8 mouse cellular contexts compared by ENCODE assay signal in genomic region chr5:121546530-121546895, GRCm38 (mm10). TPM values are rescaled to one million over a fixed set of nuclear protein-coding genes. Genes with fewer than 3 reads are reported as not detected.
DNase-seq lines count a peak whose midpoint lies in the region; ATAC-seq and TF ChIP-seq lines count a peak whose summit lies in the region.

No protein-coding gene starts in this region.

- H3K27me3 ChIP-seq in E14TG2a.4 (ENCODE audit: insufficient read depth, low read length): no peaks in the 10 kb centered on the region
- no peaks in the 10 kb centered on the region for H3K27me3 ChIP-seq in embryonic facial prominence, embryonic 15.5 days
- no peaks in the 10 kb centered on the region for H3K27me3 ChIP-seq in hindbrain, embryonic 10.5 days (ENCODE audit: insufficient read depth, poor library complexity, severe bottlenecking)

- 0 out of 2 replicates have a peak, but pooled peaks have one; percentile 3 for TF ChIP-seq CTCF in E14TG2a.4 (conservative IDR thresholded peaks at IDR 0.05; ENCODE audit: low read length)

- peak overlapping the region; percentile 98 for H3K4me3 ChIP-seq in E14TG2a.4 (replicated peaks; ENCODE audit: low read length)
- H3K4me3 ChIP-seq in embryonic facial prominence, embryonic 15.5 days (replicated peaks): peak overlapping the region; percentile 68
- H3K4me3 ChIP-seq in hindbrain, embryonic 10.5 days: peak overlapping the region; percentile 100

- H3K4me1 ChIP-seq in E14TG2a.4 (replicated peaks; ENCODE audit: low read depth, low read length): peaks cover 45% of the 10 kb centered on the region
- H3K4me1 ChIP-seq in embryonic facial prominence, embryonic 15.5 days: peaks cover 18% of the 10 kb centered on the region
- peaks cover 29% of the 10 kb centered on the region for H3K4me1 ChIP-seq in hindbrain, embryonic 10.5 days (replicated peaks)

- no peaks in the 10 kb centered on the region for H3K9me3 ChIP-seq in E14TG2a.4 (ENCODE audit: low read length)
- no peaks in the 10 kb centered on the region for H3K9me3 ChIP-seq in embryonic facial prominence, embryonic 15.5 days (replicated peaks)
- H3K9me3 ChIP-seq in hindbrain, embryonic 10.5 days: no peaks in the 10 kb centered on the region

- peak overlapping the region; percentile 74 for H3K9ac ChIP-seq in embryonic facial prominence, embryonic 15.5 days

- DNase-seq in adrenal gland, postnatal 36 days: peak; percentile 66 to 76
- peak; percentile 43 for DNase-seq in hindbrain, embryonic 10.5 days (ENCODE audit: low spot score)
- peak; percentile 48 to 58 for DNase-seq in layer of hippocampus, postnatal 10 days (ENCODE audit: low spot score in 2 of 2)
- DNase-seq in lung, postnatal 10 days: peak; percentile 79
- DNase-seq in retina, postnatal 1 day: peak; percentile 55

- no peak for ATAC-seq in embryonic facial prominence, embryonic 15.5 days (ENCODE audit: insufficient number of reproducible peaks, low FRiP score, low TSS enrichment, low read depth)
- no peak for ATAC-seq in inflammation-experienced regulatory T-cells, adult 6 months

- peaks cover 17% of the 10 kb centered on the region for H3K36me3 ChIP-seq in E14TG2a.4 (ENCODE audit: insufficient read depth, low read length)
- no peaks in the 10 kb centered on the region for H3K36me3 ChIP-seq in embryonic facial prominence, embryonic 15.5 days
- H3K36me3 ChIP-seq in hindbrain, embryonic 10.5 days: no peaks in the 10 kb centered on the region

- WGBS in embryonic facial prominence, embryonic 15.5 days: 30% methylated on average over 6 of the region's 6 CpGs
- WGBS in hindbrain, embryonic 10.5 days: 47% methylated on average over 6 of the region's 6 CpGs

- H3K4me2 ChIP-seq in embryonic facial prominence, embryonic 15.5 days (replicated peaks): peak overlapping the region; percentile 62

- peak overlapping the region; percentile 94 for H3K27ac ChIP-seq in embryonic facial prominence, embryonic 15.5 days (replicated peaks)
- H3K27ac ChIP-seq in hindbrain, embryonic 10.5 days: peak overlapping the region; percentile 99

RNA-seq across cellular contexts. Expression of gene Mapkapk5, which starts 0.8 kb away (rescaled TPM):
- total RNA-seq in adrenal gland, postnatal 36 days (2021): 10 to 100 TPM; 78.9 to 82.6 TPM
- 49.3 and 52.0 TPM in 2 replicates for polyA plus RNA-seq in embryonic facial prominence, embryonic 15.5 days (2015; fragmentation: Nextera tagmentation; extraction: Ambion mirVana)
- 48.8 and 53.9 TPM in 2 replicates for polyA plus RNA-seq in hindbrain, embryonic 10.5 days (2016; fragmentation: Nextera tagmentation; extraction: Ambion mirVana)
- total RNA-seq in layer of hippocampus, postnatal 10 days (2021): 10 to 100 TPM; 78.4 to 84.6 TPM
- polyA plus RNA-seq in inflammation-experienced regulatory T-cells, adult 6 months (2017; shearing (Covaris generic)): 10 to 100 TPM; 20.2 to 24.2 (median 23.8) TPM

RNA-seq across cellular contexts. Expression of gene Adam1a, which starts 1.2 kb away (rescaled TPM):
- 1 to 10 TPM; 4.1 to 5.5 TPM for total RNA-seq in adrenal gland, postnatal 36 days (2021)
- 1.4 and 1.9 TPM in 2 replicates for polyA plus RNA-seq in embryonic facial prominence, embryonic 15.5 days (2015; fragmentation: Nextera tagmentation; extraction: Ambion mirVana)
- 1.3 and 2.2 TPM in 2 replicates for polyA plus RNA-seq in hindbrain, embryonic 10.5 days (2016; fragmentation: Nextera tagmentation; extraction: Ambion mirVana)
- 10 to 100 TPM; 10.3 to 10.5 TPM for total RNA-seq in layer of hippocampus, postnatal 10 days (2021)
- polyA plus RNA-seq in inflammation-experienced regulatory T-cells, adult 6 months (2017; shearing (Covaris generic)): 1 to 10 TPM in 1 of 3 experiments, under 1 TPM in 2; 0.36 to 2.0 (median 0.75) TPM

RNA-seq across cellular contexts. Expression of gene Gm42878, which starts 1.2 kb away (rescaled TPM):
- total RNA-seq in adrenal gland, postnatal 36 days (2021): not detected
- polyA plus RNA-seq in embryonic facial prominence, embryonic 15.5 days (2015; fragmentation: Nextera tagmentation; extraction: Ambion mirVana): 0.58 TPM in 1 of 2 replicates, not detected in the other
- not detected in 2 replicates for polyA plus RNA-seq in hindbrain, embryonic 10.5 days (2016; fragmentation: Nextera tagmentation; extraction: Ambion mirVana)
- total RNA-seq in layer of hippocampus, postnatal 10 days (2021): not detected
- polyA plus RNA-seq in inflammation-experienced regulatory T-cells, adult 6 months (2017; shearing (Covaris generic)): not detected

RNA-seq across cellular contexts. Expression of gene Adam1b, which starts 43.3 kb away (rescaled TPM):
- not detected for total RNA-seq in adrenal gland, postnatal 36 days (2021)
- not detected in 2 replicates for polyA plus RNA-seq in embryonic facial prominence, embryonic 15.5 days (2015; fragmentation: Nextera tagmentation; extraction: Ambion mirVana)
- 0.08 TPM in 1 of 2 replicates, not detected in the other for polyA plus RNA-seq in hindbrain, embryonic 10.5 days (2016; fragmentation: Nextera tagmentation; extraction: Ambion mirVana)
- total RNA-seq in layer of hippocampus, postnatal 10 days (2021): under 1 TPM in 1 of 2 experiments, not detected in 1; 0.11 TPM
- polyA plus RNA-seq in inflammation-experienced regulatory T-cells, adult 6 months (2017; shearing (Covaris generic)): under 1 TPM in 1 of 3 experiments, not detected in 2; 0.22 TPM

RNA-seq across cellular contexts. Expression of gene Aldh2, which starts 47.1 kb away (rescaled TPM):
- total RNA-seq in adrenal gland, postnatal 36 days (2021): 1,000 to 10,000 TPM; 1,062 to 2,025 TPM
- 212 and 219 TPM in 2 replicates for polyA plus RNA-seq in embryonic facial prominence, embryonic 15.5 days (2015; fragmentation: Nextera tagmentation; extraction: Ambion mirVana)
- 123 and 124 TPM in 2 replicates for polyA plus RNA-seq in hindbrain, embryonic 10.5 days (2016; fragmentation: Nextera tagmentation; extraction: Ambion mirVana)
- 10 to 100 TPM; 90.7 to 93.9 TPM for total RNA-seq in layer of hippocampus, postnatal 10 days (2021)
- 10 to 100 TPM in 1 of 3 experiments, 1 to 10 TPM in 2; 4.5 to 11.7 (median 6.0) TPM for polyA plus RNA-seq in inflammation-experienced regulatory T-cells, adult 6 months (2017; shearing (Covaris generic))
